Mouse (Mus musculus): ENCODE measurements around the gene Med12l.

GRCm38 (mm10) chr3:59133189-59133588 is 127.6 kb downstream of the Med12l start:
- TF ChIP-seq CTCF (IDR thresholded peaks at IDR 0.05; ENCODE audit: low read depth), result no peak
- TF ChIP-seq EP300 (IDR thresholded peaks at IDR 0.05; ENCODE audit: low read depth), result no peak
